Mouse (Mus musculus) midbrain, postnatal 0 days (tissue): ENCODE data around the gene Itm2b. TPM values are rescaled to one million over a fixed set of nuclear protein-coding genes. Genes with fewer than 3 reads are reported as not detected.

Experiments
- ATAC-seq: fragments of 200-750 bp; cut with Nextera tagmentation; 2 replicates; pipeline ENCODE4 v1.8.0; 2017; ENCODE audit warnings: moderate number of reproducible peaks, mild to moderate bottlenecking, moderate TSS enrichment, moderate library complexity; ENCODE audit not compliant: low FRiP score
- DNase-seq: peaks from one replicate; pipeline ENCODE4 v3.0.0-alpha.2; 2015; ENCODE audit warnings: low spot score
- H3K27ac ChIP-seq: fragments of 300-500 bp; sonication (generic); 2 replicates; pipeline ENCODE4 v1.5.1; 2014; ENCODE audit warnings: low read depth, mild to moderate bottlenecking, low read length, mixed read lengths
- H3K27me3 ChIP-seq: fragments of 300-500 bp; sonication (generic); 2 replicates; pipeline ENCODE4 v1.6.1; 2014; ENCODE audit warnings: low read length, control low read depth, mixed read lengths; ENCODE audit not compliant: insufficient read depth
- H3K36me3 ChIP-seq: fragments of 300-500 bp; sonication (generic); 2 replicates; pipeline ENCODE4 v1.6.1; 2014; ENCODE audit warnings: low read length, control low read depth, mixed read lengths; ENCODE audit not compliant: insufficient read depth
- H3K4me1 ChIP-seq: fragments of 300-500 bp; sonication (generic); 2 replicates; pipeline ENCODE4 v1.6.1; 2014; ENCODE audit warnings: mild to moderate bottlenecking, control low read depth, antibody characterized with exemption, low read length, mixed read lengths; ENCODE audit not compliant: insufficient read depth
- H3K4me2 ChIP-seq: fragments of 300-500 bp; sonication (generic); 2 replicates; pipeline ENCODE4 v1.6.1; 2014; ENCODE audit warnings: low read depth, mild to moderate bottlenecking, low read length, mixed read lengths; ENCODE audit not compliant: poor library complexity, severe bottlenecking
- H3K4me3 ChIP-seq: fragments of 300-500 bp; sonication (generic); 2 replicates; pipeline ENCODE4 v1.5.1; 2014; ENCODE audit warnings: low read depth, mild to moderate bottlenecking, low read length, moderate library complexity
- H3K9ac ChIP-seq: fragments of 300-500 bp; sonication (generic); replicated peaks from 2 replicates; pipeline ENCODE4 v1.6.1; 2014; ENCODE audit warnings: mild to moderate bottlenecking, low read length, moderate library complexity, mixed read lengths; ENCODE audit not compliant: poor library complexity, severe bottlenecking
- H3K9me3 ChIP-seq: fragments of 300-500 bp; sonication (generic); 2 replicates; pipeline ENCODE4 v1.6.1; 2016; ENCODE audit warnings: low read length, control low read depth
- CTCF ChIP-seq: IDR thresholded peaks from 2 replicates; pipeline ENCODE4 v1.5.1; 2016; ENCODE audit warnings: antibody characterized with exemption, mild to moderate bottlenecking
- WGBS: fragments of 180-500 bp; shearing (Covaris S2); extraction: QIAGEN DNeasy Blood & Tissue Kit; methylation state at CpG from one replicate; pipeline ENCODE4 v1.1.7; 2014; 5-methylcytosine and 5-hydroxymethylcytosine counted together
- polyA plus RNA-seq: library from polyadenylated mRNA; unstranded; fragments of >200 nt; fragmentation: Nextera tagmentation; extraction: Ambion mirVana; gene quantifications from 2 replicates; pipeline ENCODE4 v1.2.1, GENCODE M21; 2015
- total RNA-seq: library from RNA; depleted of rRNA; stranded (reverse); fragments of >200 nt; gene quantifications from 2 replicates; pipeline ENCODE4 v1.2.3, GENCODE M21; 2014

Gene Itm2b
- total and polyA plus RNA-seq, 2 experiments from 2014 or later = 427 to 855 TPM

- no peak for TF ChIP-seq CTCF
- Histone ChIP-seq H3K9ac (no peak overlapping the region), H3K4me3 (no peak overlapping the region), H3K4me1 (no peaks in the 10 kb centered on the region), H3K27me3 (no peaks in the 10 kb centered on the region), H3K27ac (no peak overlapping the region), H3K36me3 (peaks cover 3% of the 10 kb centered on the region; the same call in 1 of the 2 replicates), H3K4me2 (no peak overlapping the region), H3K9me3 (no peaks in the 10 kb centered on the region)
- 95% methylated on average over 5 of the region's 5 CpGs for WGBS
- ATAC-seq (no peak), DNase-seq (no peak)
Observed at GRCm38 (mm10) chr14:73351118-73351517, 34.0 kb downstream of the Itm2b start.

DNA sequence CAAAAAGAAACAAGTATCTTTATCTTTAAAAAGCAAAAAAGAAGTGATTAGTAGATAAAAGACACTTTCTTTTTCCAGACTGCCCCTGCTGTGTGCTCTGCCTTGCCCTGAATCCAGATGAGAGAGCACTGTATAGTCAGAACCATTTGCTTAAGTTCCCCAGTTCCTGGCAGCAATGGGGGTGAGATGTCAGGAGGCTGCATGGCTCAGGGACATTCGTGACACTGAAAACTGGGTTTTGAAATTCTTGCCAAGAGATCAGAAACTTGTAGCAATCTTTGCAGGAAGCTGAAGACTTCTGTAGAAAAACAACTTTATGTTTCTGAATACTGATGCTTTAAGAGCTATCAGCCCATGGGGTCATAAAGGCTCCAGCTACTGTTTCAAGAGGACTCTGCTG lies 35.1 kb downstream of the Itm2b start:
- Histone ChIP-seq H3K4me2 (no peak overlapping the region), H3K27ac (no peak overlapping the region), H3K4me1 (no peaks in the 10 kb centered on the region), H3K9me3 (no peaks in the 10 kb centered on the region), H3K4me3 (no peak overlapping the region), H3K36me3 (0 out of 2 replicates have a peak, but pooled peaks cover 3% of the 10 kb centered on the region), H3K9ac (no peak overlapping the region), H3K27me3 (no peaks in the 10 kb centered on the region)
- DNase-seq = no peak
- TF ChIP-seq CTCF = no peak
- 31% methylated on average over 1 of the region's 1 CpGs for WGBS
- ATAC-seq = no peak

DNA sequence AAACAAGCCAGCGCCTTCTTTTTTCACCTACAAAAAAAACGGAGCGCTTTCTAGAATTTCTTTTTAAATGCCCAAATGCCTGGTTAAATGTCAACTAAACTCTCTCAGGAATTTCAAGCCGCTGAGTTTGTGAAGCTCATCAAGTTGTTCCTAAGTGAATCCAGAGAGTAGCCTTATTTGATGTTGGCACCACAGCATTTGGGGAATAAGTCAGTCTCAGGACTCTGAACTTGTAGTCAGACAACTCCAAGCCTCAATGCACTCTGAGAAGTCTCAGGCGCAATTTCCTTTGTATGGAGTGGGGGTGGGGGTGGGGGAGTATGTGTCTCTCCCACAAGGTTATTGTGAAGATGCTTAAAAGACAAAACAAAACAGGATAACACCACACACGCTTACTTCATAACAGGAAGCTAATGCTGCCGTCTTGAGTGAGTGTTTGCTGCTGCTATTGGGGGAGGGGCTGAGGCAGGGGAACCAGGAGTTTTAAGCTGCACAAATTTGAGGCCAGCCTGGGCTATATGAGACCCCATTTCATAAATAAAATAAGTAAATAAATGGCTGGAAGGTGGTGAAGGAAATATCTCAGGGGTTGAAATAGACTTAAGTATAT lies 35.9 kb downstream of the Itm2b start:
- Histone ChIP-seq H3K4me3 (no peak overlapping the region), H3K27ac (no peak overlapping the region), H3K9ac (no peak overlapping the region), H3K4me1 (no peaks in the 10 kb centered on the region), H3K36me3 (0 out of 2 replicates have a peak, but pooled peaks cover 3% of the 10 kb centered on the region), H3K27me3 (no peaks in the 10 kb centered on the region), H3K9me3 (no peaks in the 10 kb centered on the region), H3K4me2 (no peak overlapping the region)
- no peak for TF ChIP-seq CTCF
- 66% methylated on average over 7 of the region's 7 CpGs for WGBS
- ATAC-seq (no peak), DNase-seq (no peak)

- no peak for DNase-seq
- H3K36me3 ChIP-seq = no peaks in the 10 kb centered on the region
- H3K9me3 ChIP-seq = no peaks in the 10 kb centered on the region
- no peaks in the 10 kb centered on the region for H3K4me1 ChIP-seq
- H3K4me3 ChIP-seq = no peak overlapping the region
- no peak for TF ChIP-seq CTCF
- H3K9ac ChIP-seq = no peak overlapping the region
- H3K27me3 ChIP-seq = no peaks in the 10 kb centered on the region
- WGBS = 89% methylated on average over 9 of the region's 9 CpGs
- no peak for ATAC-seq
- H3K27ac ChIP-seq = no peak overlapping the region
- H3K4me2 ChIP-seq = no peak overlapping the region
Observed at GRCm38 (mm10) chr14:73347302-73347701, 37.8 kb downstream of the Itm2b start.

DNA sequence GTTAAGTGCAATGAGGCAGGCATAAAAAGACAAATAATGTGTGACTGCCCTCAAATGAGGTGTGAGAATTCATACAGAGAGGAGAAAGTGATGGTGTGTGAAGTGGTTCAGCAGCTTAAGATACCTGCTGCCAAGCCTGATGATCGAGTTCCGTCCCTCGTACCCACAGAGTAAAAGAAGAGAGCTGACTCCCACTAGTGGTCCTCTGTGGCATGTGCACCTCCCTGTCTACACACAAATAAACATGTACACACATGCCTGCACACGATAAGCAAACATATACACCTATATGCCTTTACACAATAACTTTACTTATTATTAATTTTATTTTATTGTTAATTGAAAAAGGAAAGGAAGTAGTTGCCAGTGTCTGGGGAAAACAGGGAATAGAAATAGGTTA lies 39.5 kb downstream of the Itm2b start:
- peak; percentile 6; the same call in 1 of the 2 replicates for TF ChIP-seq CTCF
- no peaks in the 10 kb centered on the region for H3K9me3 ChIP-seq
- no peak overlapping the region for H3K4me2 ChIP-seq
- H3K27me3 ChIP-seq = no peaks in the 10 kb centered on the region
- no peak overlapping the region for H3K27ac ChIP-seq
- H3K4me1 ChIP-seq = no peaks in the 10 kb centered on the region
- H3K9ac ChIP-seq = no peak overlapping the region
- H3K4me3 ChIP-seq = no peak overlapping the region
- peak; percentile 12 for DNase-seq
- WGBS = 90% methylated on average over 4 of the region's 4 CpGs
- no peak for ATAC-seq
- no peaks in the 10 kb centered on the region for H3K36me3 ChIP-seq

GRCm38 (mm10) chr14:73340051-73340755 lies 44.9 kb downstream of the Itm2b start:
- no peaks in the 10 kb centered on the region for H3K9me3 ChIP-seq
- H3K4me2 ChIP-seq = no peak overlapping the region
- H3K4me3 ChIP-seq = no peak overlapping the region
- 65% methylated on average over 6 of the region's 6 CpGs for WGBS
- H3K4me1 ChIP-seq = no peaks in the 10 kb centered on the region
- H3K36me3 ChIP-seq = no peaks in the 10 kb centered on the region
- DNase-seq (no peak), ATAC-seq (no peak)
- H3K27me3 ChIP-seq = no peaks in the 10 kb centered on the region
- no peak overlapping the region for H3K9ac ChIP-seq
- TF ChIP-seq CTCF = no peak
- H3K27ac ChIP-seq = no peak overlapping the region
